11 mouse cellular contexts compared by ENCODE assay signal in genomic region chr12:79937876-79938275, GRCm38 (mm10).
A peak's percentile ranks its signal among the peaks of the same experiment; 100 is the strongest.
DNase-seq lines count a peak whose midpoint lies in the region; TF ChIP-seq lines count a peak whose summit lies in the region.
"Had no signal": no experiment of that assay in that cellular context is flagged by ENCODE, and none has a peak within 500 bp of the region (broad histone marks: within the 10 kb centered on the region; RNA-seq: fewer than 3 reads in every experiment).

No protein-coding gene starts in this region.

- 89% methylated on average over 4 of the region's 4 CpGs for WGBS in heart, adult 2 months

- no peak overlapping the region for H3K9ac ChIP-seq in heart, adult 2 months (ENCODE audit: low read depth, low read length)
- H3K9ac ChIP-seq: heart, embryonic 15.5 days had no signal

- peaks cover 23% of the 10 kb centered on the region for H3K4me1 ChIP-seq in heart, adult 2 months (ENCODE audit: control insufficient read depth, insufficient read depth, low read length)

- TF ChIP-seq POLR2A in heart, adult 2 months (IDR thresholded peaks at IDR 0.05; ENCODE audit: insufficient read depth, low read depth, low read length) = no peak

- no peak for TF ChIP-seq EP300 in heart, adult 2 months (IDR thresholded peaks at IDR 0.05; ENCODE audit: insufficient read depth, low read depth, low read length)

- H3K79me2 ChIP-seq in heart, adult 2 months (replicated peaks; ENCODE audit: control insufficient read depth, insufficient read depth, low read length) = no peaks in the 10 kb centered on the region

- no peak overlapping the region for H3K4me3 ChIP-seq in heart, adult 2 months
- H3K4me3 ChIP-seq in left cerebral cortex, adult 2 months = no peak overlapping the region
- H3K4me3 ChIP-seq: heart, embryonic 15.5 days had no signal

- DNase-seq in heart, adult 2 months = peak in 1 of 2 experiments; percentile 32
- DNase-seq in heart, postnatal 4 days = no peak
- DNase-seq in left cerebral cortex, adult 2 months (ENCODE audit: extremely low spot score in 1 of 2, low spot score in 2 of 2) = no peak
- no peak for DNase-seq in left cerebral cortex, adult 11 months (ENCODE audit: low spot score)
- DNase-seq in adrenal gland, adult 8-10 months = peak; percentile 68
- DNase-seq in lung, postnatal 14 days = peak; percentile 55
- DNase-seq in right cerebral cortex, postnatal 25 days = no peak
- no peak for DNase-seq in right cerebral cortex, adult 18-20 months
- DNase-seq: cerebellum, adult 18-20 months; kidney, adult 8-10 months had no signal

- intact Hi-C loops in heart, adult 2 months (cut with DNase I) = loop anchor here (2.0 kb wide), 2 partner anchors 33 to 123 kb away; no protein-coding TSS in a partner anchor
- intact Hi-C loops in left cerebral cortex, adult 2 months (cut with DNase I) = no loop called here

- H3K36me3 ChIP-seq in heart, adult 2 months (ENCODE audit: control insufficient read depth, insufficient read depth, low read length) = peaks cover 10% of the 10 kb centered on the region
- H3K36me3 ChIP-seq: heart, embryonic 15.5 days had no signal

- no peaks in the 10 kb centered on the region for H3K27me3 ChIP-seq in heart, adult 2 months (ENCODE audit: control insufficient read depth, insufficient read depth, low read length)
- H3K27me3 ChIP-seq: heart, embryonic 15.5 days had no signal

- peak overlapping the region; percentile 98 for H3K27ac ChIP-seq in heart, adult 2 months
- H3K27ac ChIP-seq in left cerebral cortex, adult 2 months = peak overlapping the region; percentile 78; the same call in 1 of the 2 replicates

- TF ChIP-seq CTCF in heart, adult 2 months (IDR thresholded peaks at IDR 0.05) = no peak
- TF ChIP-seq CTCF in left cerebral cortex, adult 2 months (IDR thresholded peaks at IDR 0.05) = no peak

Comparison
In these comparisons a context has a peak if more than half of its experiments do, and no peak if none do; other contexts are left out.
1. DNase-seq: peak in adrenal gland, adult 8-10 months (single experiment) and lung, postnatal 14 days (single experiment); none in heart, postnatal 4 days (single experiment), left cerebral cortex, adult 2 months (0 of 2), left cerebral cortex, adult 11 months (single experiment), right cerebral cortex, postnatal 25 days (single experiment) and right cerebral cortex, adult 18-20 months (single experiment).